Mouse (Mus musculus): ENCODE measurements around the gene Tenm3.
A peak's percentile ranks its signal among the peaks of the same experiment; 100 is the strongest.

Gene Tenm3

GRCm38 (mm10) chr8:48740147-48740881 lies 103.4 kb downstream of the Tenm3 start:
- peak; percentile 43 for DNase-seq

- DNase-seq: no peak
These were observed 110.0 kb downstream of the Tenm3 start for GRCm38 (mm10) chr8:48733731-48734130.

- no peak for DNase-seq
These were observed 110.7 kb downstream of the Tenm3 start for GRCm38 (mm10) chr8:48733057-48733456.

- DNase-seq: no peak
These were observed 113.0 kb downstream of the Tenm3 start for GRCm38 (mm10) chr8:48730701-48731100.

- no peak for DNase-seq
These were observed 114.7 kb downstream of the Tenm3 start for GRCm38 (mm10) chr8:48728833-48729690.

DNA sequence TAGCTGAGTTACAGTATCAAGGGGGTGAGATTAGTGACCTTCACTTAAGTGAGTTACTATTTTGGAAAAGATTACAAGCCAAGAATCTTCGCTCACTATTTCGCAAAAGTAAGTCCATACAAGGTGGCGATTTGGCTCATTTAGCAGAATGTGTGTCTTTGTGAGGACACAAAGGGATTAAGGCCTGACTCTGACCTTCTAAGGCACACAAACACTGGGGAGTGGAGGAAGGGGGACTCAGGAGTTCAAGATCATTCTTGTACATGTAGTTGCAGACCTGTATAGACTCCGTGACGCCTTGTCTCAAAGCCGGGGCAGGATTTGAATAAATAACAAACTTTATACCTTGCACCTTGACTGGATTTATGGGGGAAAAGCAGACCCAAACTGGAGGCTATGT lies 115.7 kb downstream of the Tenm3 start:
- no peak for DNase-seq

DNA sequence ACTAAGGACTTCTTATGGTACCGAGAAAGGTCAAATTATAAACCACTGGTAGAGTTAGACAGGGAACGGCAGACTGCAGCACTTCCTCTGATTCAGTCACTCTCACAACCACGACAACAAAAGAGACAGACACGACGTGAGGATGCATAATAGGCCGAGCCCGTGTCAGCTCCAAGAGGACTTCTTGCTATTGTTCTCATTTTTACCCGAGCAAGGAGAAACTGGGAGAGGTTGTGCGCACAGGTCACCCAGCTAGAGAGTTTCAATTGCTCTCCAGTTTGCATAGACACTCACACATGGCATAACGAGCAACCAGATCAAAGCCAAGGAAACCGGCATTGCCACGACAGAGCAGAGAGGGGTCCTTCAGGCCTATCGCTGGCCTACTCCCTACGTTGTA lies 121.0 kb downstream of the Tenm3 start:
- no peak for DNase-seq

DNA sequence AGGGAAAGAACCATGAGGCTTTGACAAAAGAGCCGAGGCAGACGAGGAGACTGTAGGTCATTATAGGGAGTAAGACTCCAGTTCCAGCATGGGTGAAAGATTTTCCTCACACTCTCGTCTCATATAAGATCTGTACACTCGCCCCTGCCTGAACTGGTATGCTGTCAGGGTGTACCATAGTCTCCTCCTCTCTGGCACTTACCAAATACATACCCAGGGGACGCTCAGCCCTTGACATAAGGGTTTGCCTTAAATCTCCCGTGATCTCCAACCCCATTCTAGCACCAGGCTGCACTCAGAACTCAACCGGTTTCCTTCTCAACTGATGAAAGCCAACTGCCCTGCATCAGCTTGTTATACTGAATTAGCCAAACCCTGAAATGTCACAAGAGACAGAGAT lies 121.4 kb downstream of the Tenm3 start:
- DNase-seq: no peak

- DNase-seq: no peak
These were observed 122.4 kb downstream of the Tenm3 start for GRCm38 (mm10) chr8:48721376-48721775.

DNA sequence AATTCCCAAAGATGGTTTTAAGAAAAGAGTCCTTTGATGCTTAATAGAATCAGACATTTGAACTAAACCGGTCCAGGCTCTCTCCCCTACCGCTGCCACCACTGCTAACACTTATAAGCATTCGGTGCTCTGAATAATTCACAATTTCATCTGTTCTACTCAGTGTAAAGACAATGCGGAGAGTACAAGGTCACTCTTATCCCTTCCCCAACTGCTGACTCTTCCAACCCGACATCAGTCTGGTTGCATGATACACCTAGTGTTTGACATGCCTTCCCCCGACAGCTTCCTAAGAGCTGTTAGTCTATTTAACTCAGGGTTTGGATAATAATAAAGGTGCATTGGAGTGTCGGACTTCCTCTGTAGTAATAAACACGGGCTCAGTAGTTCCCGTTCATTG lies 128.1 kb downstream of the Tenm3 start:
- DNase-seq: no peak

GRCm38 (mm10) chr8:48706666-48707065 lies 137.1 kb downstream of the Tenm3 start:
- DNase-seq: no peak

DNA sequence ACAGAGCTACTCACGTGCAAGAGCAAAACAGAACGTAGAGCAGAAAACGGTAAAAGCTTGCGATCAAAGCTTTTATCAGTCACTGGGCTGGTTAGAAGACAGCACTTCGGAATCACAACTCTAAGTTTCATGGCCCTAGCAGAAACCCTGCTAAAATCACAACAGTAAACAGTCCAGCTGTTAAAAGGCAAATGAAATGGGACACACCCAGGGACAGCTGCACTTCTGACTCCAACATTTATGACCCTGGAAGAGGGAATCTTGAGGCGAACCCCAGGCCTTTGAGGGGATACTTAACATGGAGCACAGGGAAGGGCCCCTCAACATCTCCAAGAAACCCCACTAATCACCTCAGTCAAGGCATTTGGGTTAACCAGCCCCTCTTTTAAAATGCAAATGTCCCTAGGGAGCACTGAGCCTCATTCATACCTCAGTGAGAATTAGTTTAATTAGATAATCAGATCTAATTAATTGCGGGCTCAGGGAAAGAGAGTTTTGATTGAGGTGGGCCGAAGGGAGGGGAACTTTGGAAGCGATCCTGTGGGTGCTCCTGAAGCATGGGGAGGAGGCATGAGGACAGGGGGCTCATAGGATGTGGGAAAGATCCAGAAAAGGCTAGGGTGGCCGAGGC lies 138.8 kb downstream of the Tenm3 start:
- DNase-seq: no peak

GRCm38 (mm10) chr8:48704485-48704884 lies 139.3 kb downstream of the Tenm3 start:
- no peak for DNase-seq

DNA sequence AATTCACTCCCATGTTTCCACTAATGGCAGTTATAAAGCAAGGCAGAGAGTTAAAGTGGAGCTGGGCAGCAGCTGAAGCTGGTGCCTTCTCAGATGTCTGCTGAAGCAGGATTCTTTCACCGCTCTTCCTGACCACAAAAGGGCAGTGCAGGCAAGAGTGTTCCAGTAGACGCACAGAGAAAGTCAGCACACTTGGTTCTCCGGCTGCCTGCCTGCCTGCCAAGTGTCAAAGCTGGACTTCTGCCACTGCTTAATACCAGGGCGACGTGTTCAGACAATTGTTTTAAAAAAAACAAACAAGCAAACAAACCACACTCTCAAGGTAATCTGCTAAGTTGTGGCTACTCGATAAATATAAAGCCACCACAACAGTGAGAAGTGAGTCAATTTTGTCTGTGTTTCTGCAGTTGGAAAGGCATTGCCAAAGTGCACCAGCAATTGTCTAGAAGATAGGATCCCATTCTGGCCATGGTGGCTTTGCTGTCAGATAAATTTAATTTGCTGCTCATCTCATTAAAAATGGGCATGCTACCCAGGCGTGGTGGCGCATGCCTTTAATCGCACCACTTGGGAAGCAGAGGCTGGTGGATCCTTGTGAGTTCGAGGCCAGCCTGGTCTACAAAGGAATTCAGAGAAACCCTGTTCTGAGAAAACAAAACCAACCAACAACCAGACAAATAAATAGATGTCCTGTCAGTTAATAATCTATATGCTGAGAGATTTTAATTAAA lies 152.9 kb downstream of the Tenm3 start:
- no peak for DNase-seq

GRCm38 (mm10) chr8:48688706-48689105 lies 155.0 kb downstream of the Tenm3 start:
- no peak for DNase-seq

- DNase-seq: no peak
These were observed 155.6 kb downstream of the Tenm3 start for GRCm38 (mm10) chr8:48688188-48688587.

DNA sequence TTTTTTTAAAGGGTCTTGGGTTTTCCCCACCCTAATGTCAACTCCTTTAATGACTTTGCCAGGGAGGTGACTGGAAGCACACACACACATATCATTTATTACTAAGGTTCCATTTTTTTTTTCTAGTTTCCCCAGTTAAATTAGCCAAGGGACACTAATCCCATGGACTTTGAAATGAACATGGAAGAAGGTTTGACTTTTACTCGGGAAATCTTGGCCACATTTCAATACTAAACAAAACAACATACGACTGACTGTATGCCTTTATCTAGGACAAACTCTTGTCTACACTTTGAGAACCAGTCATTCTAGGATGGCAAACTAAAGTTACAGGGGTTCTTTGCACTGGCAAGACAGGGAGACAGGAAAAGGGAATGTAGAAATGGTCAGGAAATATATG lies 170.3 kb downstream of the Tenm3 start:
- no peak for DNase-seq

DNA sequence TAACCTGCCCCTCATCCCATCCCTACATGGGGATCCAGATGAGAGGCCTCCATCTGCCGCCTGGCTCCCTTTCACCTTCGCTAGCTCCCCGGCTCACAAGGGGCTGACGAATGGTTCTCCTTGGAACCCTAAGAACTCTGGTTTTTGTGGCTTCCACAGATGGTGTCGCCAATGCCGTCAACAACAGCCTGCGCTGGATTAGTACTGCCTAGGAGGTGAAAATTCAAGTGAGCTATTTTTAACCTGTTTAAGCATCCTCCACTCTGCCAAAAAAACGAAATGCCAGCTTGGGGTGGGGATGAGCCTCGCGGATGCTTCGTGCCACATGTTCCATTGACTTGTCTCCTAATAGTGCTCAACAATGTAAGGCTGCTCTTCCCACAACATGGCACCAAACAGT lies 171.3 kb downstream of the Tenm3 start:
- peak; percentile 28 for DNase-seq

GRCm38 (mm10) chr8:48671318-48671717 lies 172.4 kb downstream of the Tenm3 start:
- no peak for DNase-seq

- no peak for DNase-seq
These were observed 172.9 kb downstream of the Tenm3 start for GRCm38 (mm10) chr8:48670895-48671294.

DNA sequence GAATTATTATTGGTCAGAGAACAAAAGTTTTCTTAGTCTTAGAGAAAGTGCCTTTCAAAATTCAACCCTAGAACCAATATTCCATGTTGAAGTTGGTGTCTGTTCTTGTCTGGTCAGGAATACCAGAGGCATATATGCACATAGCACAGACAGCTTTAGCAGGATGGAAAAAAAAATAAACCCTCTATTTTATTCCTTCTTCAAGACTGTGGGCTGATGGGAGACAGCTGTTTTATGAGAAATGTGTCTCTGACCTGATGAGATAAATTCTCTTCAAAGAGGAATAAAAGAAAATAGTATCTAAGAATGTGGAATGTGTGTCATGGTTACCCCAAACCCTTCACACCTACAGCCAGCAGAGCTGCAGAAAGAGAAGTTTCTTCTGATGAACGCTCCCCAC lies 173.4 kb downstream of the Tenm3 start:
- no peak for DNase-seq

GRCm38 (mm10) chr8:48665193-48665592 lies 178.6 kb downstream of the Tenm3 start:
- DNase-seq: no peak

GRCm38 (mm10) chr8:48659226-48659625 lies 184.5 kb downstream of the Tenm3 start:
- DNase-seq: no peak

Data from right cerebral cortex, postnatal 25 days (tissue).